Mouse (Mus musculus) small intestine, adult 2 months (tissue): ENCODE measurements at regions not wholly inside any gene's neighbourhood (a gene's known extent, or its start where the extent isn't known, plus 50 kb on each side); places are given as distances from the start of the nearest gene placed in this dataset.

Experiments
- CTCF ChIP-seq: fragments of 200-500 bp; IDR thresholded peaks from 2 replicates; pipeline ENCODE4 v1.5.1; 2012; ENCODE audit warnings: low read depth, mild to moderate bottlenecking, control low read depth, inconsistent platforms, low read length, moderate library complexity, mixed read lengths; ENCODE audit not compliant: insufficient replicate concordance, insufficient read length; ENCODE audit errors: extremely low read depth
- POLR2A ChIP-seq: fragments of 200-500 bp; IDR thresholded peaks from 2 replicates; pipeline ENCODE4 v1.6.1; 2012; ENCODE audit warnings: low read depth, mild to moderate bottlenecking, control low read depth, inconsistent platforms, low read length, moderate library complexity

- TF ChIP-seq CTCF (no peak), POLR2A (no peak)
These were observed 281.7 kb downstream of the Pdcd6ip start for GRCm38 (mm10) chr9:113426324-113426723.
